Mouse (Mus musculus) midbrain, postnatal 0 days (tissue): ENCODE measurements around the gene Gsap. TPM values are rescaled to one million over a fixed set of nuclear protein-coding genes. Genes with fewer than 3 reads are reported as not detected.

Experiments
- ATAC-seq: fragments of 200-750 bp; cut with Nextera tagmentation; 2 replicates; pipeline ENCODE4 v1.8.0; 2017; ENCODE audit warnings: moderate number of reproducible peaks, mild to moderate bottlenecking, moderate TSS enrichment, moderate library complexity; ENCODE audit not compliant: low FRiP score
- DNase-seq: peaks from one replicate; pipeline ENCODE4 v3.0.0-alpha.2; 2015; ENCODE audit warnings: low spot score
- H3K27ac ChIP-seq: fragments of 300-500 bp; sonication (generic); 2 replicates; pipeline ENCODE4 v1.5.1; 2014; ENCODE audit warnings: low read depth, mild to moderate bottlenecking, low read length, mixed read lengths
- H3K27me3 ChIP-seq: fragments of 300-500 bp; sonication (generic); 2 replicates; pipeline ENCODE4 v1.6.1; 2014; ENCODE audit warnings: low read length, control low read depth, mixed read lengths; ENCODE audit not compliant: insufficient read depth
- H3K36me3 ChIP-seq: fragments of 300-500 bp; sonication (generic); 2 replicates; pipeline ENCODE4 v1.6.1; 2014; ENCODE audit warnings: low read length, control low read depth, mixed read lengths; ENCODE audit not compliant: insufficient read depth
- H3K4me1 ChIP-seq: fragments of 300-500 bp; sonication (generic); 2 replicates; pipeline ENCODE4 v1.6.1; 2014; ENCODE audit warnings: mild to moderate bottlenecking, control low read depth, antibody characterized with exemption, low read length, mixed read lengths; ENCODE audit not compliant: insufficient read depth
- H3K4me2 ChIP-seq: fragments of 300-500 bp; sonication (generic); 2 replicates; pipeline ENCODE4 v1.6.1; 2014; ENCODE audit warnings: low read depth, mild to moderate bottlenecking, low read length, mixed read lengths; ENCODE audit not compliant: poor library complexity, severe bottlenecking
- H3K4me3 ChIP-seq: fragments of 300-500 bp; sonication (generic); 2 replicates; pipeline ENCODE4 v1.5.1; 2014; ENCODE audit warnings: low read depth, mild to moderate bottlenecking, low read length, moderate library complexity
- H3K9ac ChIP-seq: fragments of 300-500 bp; sonication (generic); replicated peaks from 2 replicates; pipeline ENCODE4 v1.6.1; 2014; ENCODE audit warnings: mild to moderate bottlenecking, low read length, moderate library complexity, mixed read lengths; ENCODE audit not compliant: poor library complexity, severe bottlenecking
- H3K9me3 ChIP-seq: fragments of 300-500 bp; sonication (generic); 2 replicates; pipeline ENCODE4 v1.6.1; 2016; ENCODE audit warnings: low read length, control low read depth
- CTCF ChIP-seq: IDR thresholded peaks from 2 replicates; pipeline ENCODE4 v1.5.1; 2016; ENCODE audit warnings: antibody characterized with exemption, mild to moderate bottlenecking
- WGBS: fragments of 180-500 bp; shearing (Covaris S2); extraction: QIAGEN DNeasy Blood & Tissue Kit; methylation state at CpG from one replicate; pipeline ENCODE4 v1.1.7; 2014; 5-methylcytosine and 5-hydroxymethylcytosine counted together
- polyA plus RNA-seq: library from polyadenylated mRNA; unstranded; fragments of >200 nt; fragmentation: Nextera tagmentation; extraction: Ambion mirVana; gene quantifications from 2 replicates; pipeline ENCODE4 v1.2.1, GENCODE M21; 2015
- total RNA-seq: library from RNA; depleted of rRNA; stranded (reverse); fragments of >200 nt; gene quantifications from 2 replicates; pipeline ENCODE4 v1.2.3, GENCODE M21; 2014

The Gsap gene
- total and polyA plus RNA-seq, 2 experiments from 2014 or later, result 5.3 to 7.2 TPM

DNA sequence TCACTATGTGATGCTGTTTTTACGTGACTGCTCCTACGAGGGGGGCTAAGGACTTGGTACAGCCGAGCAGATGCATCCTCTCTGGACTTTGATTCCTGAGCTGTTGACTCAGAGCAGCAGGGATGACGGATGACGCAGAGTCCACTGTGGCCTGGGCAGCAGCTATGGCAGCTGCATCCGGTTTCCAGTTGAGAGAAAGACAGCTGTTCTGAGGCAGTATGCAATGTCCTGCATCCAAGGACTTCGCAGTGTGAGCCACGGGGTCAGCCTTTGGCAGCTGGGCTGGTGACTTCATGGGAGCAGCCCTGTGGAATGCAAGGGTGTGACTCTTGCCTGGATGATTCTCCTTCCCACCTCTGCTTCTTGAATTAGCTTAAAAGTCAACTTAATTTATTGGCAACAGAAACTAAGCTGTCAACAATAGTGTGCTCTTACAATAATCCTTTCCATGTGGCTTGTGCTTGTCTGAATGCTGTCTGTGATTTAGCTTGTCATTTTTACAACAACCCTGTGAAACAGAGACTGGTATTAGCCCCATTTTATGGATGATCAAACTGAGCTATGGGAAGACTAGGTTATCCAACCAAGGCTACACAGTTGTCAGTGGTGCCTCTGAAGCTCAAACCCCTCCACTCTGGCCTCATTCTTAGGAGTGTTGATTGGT is 41.4 kb upstream of the Gsap start:
- H3K9ac ChIP-seq, result no peak overlapping the region
- H3K36me3 ChIP-seq, result no peaks in the 10 kb centered on the region
- peak; percentile 31 for DNase-seq
- no peaks in the 10 kb centered on the region for H3K4me1 ChIP-seq
- no peak overlapping the region for H3K27ac ChIP-seq
- no peak overlapping the region for H3K4me3 ChIP-seq
- no peak for ATAC-seq
- no peak overlapping the region for H3K4me2 ChIP-seq
- 71% methylated on average over 8 of the region's 8 CpGs for WGBS
- no peaks in the 10 kb centered on the region for H3K9me3 ChIP-seq
- no peaks in the 10 kb centered on the region for H3K27me3 ChIP-seq
- TF ChIP-seq CTCF, result no peak

DNA sequence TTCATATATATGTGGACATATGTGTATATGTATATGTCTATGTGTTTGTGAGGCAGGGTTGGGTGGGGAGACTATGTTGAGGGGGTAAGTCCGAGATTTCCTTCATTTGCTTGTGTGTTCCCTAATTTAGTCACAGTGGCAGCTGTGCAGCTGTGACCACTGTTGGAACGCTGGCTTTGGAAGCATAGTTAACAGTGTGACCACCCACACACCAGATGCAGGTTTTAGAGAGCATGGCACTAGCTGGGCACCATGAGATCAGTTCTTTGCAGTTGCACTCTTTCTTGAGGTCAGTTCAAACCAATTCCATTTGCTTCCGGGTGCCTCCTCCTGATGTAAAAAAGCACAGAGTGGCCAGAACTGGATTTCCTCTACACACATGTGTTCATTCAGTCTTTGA is 37.7 kb upstream of the Gsap start:
- WGBS, result 73% methylated on average over 3 of the region's 3 CpGs
- H3K27me3 ChIP-seq, result no peaks in the 10 kb centered on the region
- H3K4me3 ChIP-seq, result no peak overlapping the region
- no peak overlapping the region for H3K9ac ChIP-seq
- ATAC-seq (no peak), DNase-seq (no peak)
- no peak for TF ChIP-seq CTCF
- H3K4me2 ChIP-seq, result no peak overlapping the region
- H3K4me1 ChIP-seq, result no peaks in the 10 kb centered on the region
- H3K27ac ChIP-seq, result no peak overlapping the region
- H3K9me3 ChIP-seq, result no peaks in the 10 kb centered on the region
- no peaks in the 10 kb centered on the region for H3K36me3 ChIP-seq

DNA sequence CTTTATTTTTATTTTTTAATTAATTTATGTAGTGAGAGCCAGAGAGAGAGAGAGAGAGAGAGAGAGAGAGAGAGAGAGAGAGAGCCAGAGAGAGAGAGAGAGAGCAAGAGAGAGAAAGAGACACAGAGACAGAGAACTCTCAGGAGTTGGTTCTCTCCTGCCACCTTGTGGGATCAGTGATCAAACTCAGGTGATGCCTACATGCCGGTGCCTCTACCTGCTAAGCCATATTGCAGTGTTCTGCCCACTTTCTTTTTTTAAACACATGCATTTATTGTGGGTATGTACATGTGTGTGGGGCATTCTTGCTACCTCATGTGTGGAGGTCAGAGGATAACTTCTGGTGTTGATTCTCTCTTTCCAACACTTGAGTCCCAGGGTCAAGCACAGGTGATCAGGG is 32.4 kb upstream of the Gsap start:
- Histone ChIP-seq H3K27me3 (no peaks in the 10 kb centered on the region), H3K9ac (no peak overlapping the region), H3K9me3 (no peaks in the 10 kb centered on the region), H3K36me3 (no peaks in the 10 kb centered on the region), H3K4me3 (no peak overlapping the region), H3K4me2 (no peak overlapping the region), H3K27ac (no peak overlapping the region), H3K4me1 (no peaks in the 10 kb centered on the region)
- DNase-seq (no peak), ATAC-seq (no peak)
- no peak for TF ChIP-seq CTCF
- 78% methylated on average over 1 of the region's 1 CpGs for WGBS

DNA sequence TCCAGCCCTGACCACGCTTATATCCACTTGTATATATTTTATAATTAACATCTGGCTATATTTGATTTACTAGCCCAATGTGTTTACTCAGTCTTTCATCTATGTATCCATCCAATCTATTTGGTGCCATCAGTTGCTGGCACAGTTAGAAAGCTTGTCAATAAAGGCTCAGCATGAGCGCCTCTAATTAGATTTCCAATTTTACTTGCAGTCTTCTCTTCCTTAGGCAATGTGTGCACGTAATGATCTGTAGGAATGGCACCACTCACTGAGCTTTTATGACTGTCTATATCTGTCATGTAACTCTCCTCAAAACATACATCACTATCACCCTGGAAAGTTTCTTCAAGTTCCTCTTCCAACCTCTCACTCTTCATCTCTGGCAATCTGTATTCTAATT is 29.3 kb upstream of the Gsap start:
- Histone ChIP-seq H3K36me3 (no peaks in the 10 kb centered on the region), H3K27me3 (no peaks in the 10 kb centered on the region), H3K9ac (no peak overlapping the region), H3K27ac (no peak overlapping the region), H3K9me3 (no peaks in the 10 kb centered on the region), H3K4me3 (no peak overlapping the region), H3K4me1 (no peaks in the 10 kb centered on the region), H3K4me2 (no peak overlapping the region)
- ATAC-seq, result no peak
- no peak for DNase-seq
- TF ChIP-seq CTCF, result no peak
- 91% methylated on average over 3 of the region's 3 CpGs for WGBS

DNA sequence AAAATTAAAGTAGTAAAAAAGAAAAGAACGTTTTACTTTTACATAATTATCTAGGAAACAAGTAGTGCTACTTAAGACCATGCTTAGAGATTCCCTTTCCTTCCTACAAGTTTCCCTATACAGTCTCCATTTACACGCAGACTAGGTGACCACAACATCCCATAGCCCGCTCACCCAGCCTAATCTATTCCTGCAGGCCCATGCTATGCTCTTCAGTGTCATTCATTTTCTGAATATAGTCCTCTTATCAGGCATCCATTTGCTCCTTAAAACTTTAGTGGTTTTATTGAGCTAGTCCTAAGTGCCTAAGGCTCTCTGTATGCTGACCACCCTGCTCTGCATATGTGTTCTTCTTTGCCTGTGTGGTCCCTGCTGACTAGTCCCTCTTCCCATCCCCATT is 26.5 kb upstream of the Gsap start:
- 82% methylated on average over 3 of the region's 3 CpGs for WGBS
- no peaks in the 10 kb centered on the region for H3K9me3 ChIP-seq
- no peak overlapping the region for H3K4me2 ChIP-seq
- H3K4me1 ChIP-seq, result no peaks in the 10 kb centered on the region
- TF ChIP-seq CTCF, result no peak
- H3K36me3 ChIP-seq, result no peaks in the 10 kb centered on the region
- no peak overlapping the region for H3K27ac ChIP-seq
- H3K9ac ChIP-seq, result no peak overlapping the region
- H3K27me3 ChIP-seq, result no peaks in the 10 kb centered on the region
- no peak for ATAC-seq
- no peak for DNase-seq
- no peak overlapping the region for H3K4me3 ChIP-seq

DNA sequence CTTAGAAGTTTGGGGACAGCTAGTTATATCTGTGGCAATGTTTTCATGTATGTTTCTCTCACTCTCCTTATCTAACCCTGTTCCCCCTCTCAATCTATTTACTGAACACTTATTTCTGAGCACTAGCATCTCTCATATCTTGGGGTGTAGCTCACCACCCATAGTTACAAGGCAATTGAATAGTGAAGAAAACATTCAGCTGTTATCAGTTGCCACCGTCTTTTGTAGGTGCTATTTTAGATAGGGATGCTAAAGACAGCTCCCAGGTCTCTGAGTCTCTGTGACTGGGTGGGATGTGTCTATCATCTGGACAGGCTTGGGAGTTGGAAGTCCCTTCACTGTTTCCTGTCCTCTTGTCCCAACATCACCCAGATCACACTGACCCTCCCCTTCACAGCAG is 25.3 kb upstream of the Gsap start:
- Histone ChIP-seq H3K36me3 (no peaks in the 10 kb centered on the region), H3K27me3 (no peaks in the 10 kb centered on the region), H3K4me2 (no peak overlapping the region), H3K9me3 (no peaks in the 10 kb centered on the region), H3K27ac (no peak overlapping the region), H3K9ac (no peak overlapping the region), H3K4me1 (no peaks in the 10 kb centered on the region), H3K4me3 (no peak overlapping the region)
- no peak for DNase-seq
- no peak for TF ChIP-seq CTCF
- no peak for ATAC-seq
- 89% methylated on average over 1 of the region's 1 CpGs for WGBS
